Mouse (Mus musculus) v-Abl transformed pro-B cells (cell line): ENCODE measurements at regions not wholly inside any gene's neighbourhood (a gene's known extent, or its start where the extent isn't known, plus 50 kb on each side); places are given as distances from the start of the nearest gene placed in this dataset.
"Not testable (repeated sequence)": the region's sequence is repeated elsewhere in the genome, so short reads cannot be mapped to it uniquely, and the experiment has no call there.

Experiments used
- in situ Hi-C, 2 experiments: fragments of 400-800 bp; cut with MboI; formaldehyde crosslinking; loops; one replicate each; pipeline ENCODE4 v1.15.1; 2025; ENCODE audit not compliant: unreplicated experiment in 2 of 2

- in situ Hi-C loops = loop anchor here in 1 of 2 experiments (25.0 kb wide), 1 partner anchor 1445 kb away; no protein-coding TSS in a partner anchor
These were observed 59.5 kb upstream of the Zbtb18 start for GRCm38 (mm10) chr1:177382596-177383190.

GRCm38 (mm10) chr1:177382147-177382546 is 60.0 kb upstream of the Zbtb18 start:
- in situ Hi-C loops = loop anchor here in 1 of 2 experiments (25.0 kb wide), 1 partner anchor 1445 kb away; no protein-coding TSS in a partner anchor

GRCm38 (mm10) chr1:177378112-177378511 is 64.0 kb upstream of the Zbtb18 start:
- in situ Hi-C loops = loop anchor here in 1 of 2 experiments (25.0 kb wide), 1 partner anchor 1441 kb away; no protein-coding TSS in a partner anchor

- in situ Hi-C loops = no loop called here
These were observed 68.8 kb upstream of the Zbtb18 start for GRCm38 (mm10) chr1:177373226-177373825.

DNA sequence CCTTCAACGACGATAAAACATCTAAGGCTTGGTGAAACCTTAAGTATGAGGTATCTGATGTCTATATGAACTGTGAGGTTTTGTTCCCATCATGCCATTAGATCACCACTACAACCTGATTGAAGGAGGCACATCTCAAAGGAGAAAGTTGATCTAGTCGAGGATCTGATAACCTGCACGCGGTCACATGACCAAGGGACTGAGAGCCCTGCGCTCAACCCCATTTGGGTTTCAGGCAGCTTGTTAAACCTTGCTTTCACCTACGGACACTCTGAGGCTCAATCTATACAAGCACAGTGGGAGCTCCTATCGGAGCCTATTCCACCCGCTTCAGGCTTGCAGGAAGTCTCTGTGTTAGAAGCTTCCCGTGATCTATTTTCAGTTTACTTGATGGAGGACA is 70.1 kb upstream of the Zbtb18 start:
- in situ Hi-C loops = no loop called here

DNA sequence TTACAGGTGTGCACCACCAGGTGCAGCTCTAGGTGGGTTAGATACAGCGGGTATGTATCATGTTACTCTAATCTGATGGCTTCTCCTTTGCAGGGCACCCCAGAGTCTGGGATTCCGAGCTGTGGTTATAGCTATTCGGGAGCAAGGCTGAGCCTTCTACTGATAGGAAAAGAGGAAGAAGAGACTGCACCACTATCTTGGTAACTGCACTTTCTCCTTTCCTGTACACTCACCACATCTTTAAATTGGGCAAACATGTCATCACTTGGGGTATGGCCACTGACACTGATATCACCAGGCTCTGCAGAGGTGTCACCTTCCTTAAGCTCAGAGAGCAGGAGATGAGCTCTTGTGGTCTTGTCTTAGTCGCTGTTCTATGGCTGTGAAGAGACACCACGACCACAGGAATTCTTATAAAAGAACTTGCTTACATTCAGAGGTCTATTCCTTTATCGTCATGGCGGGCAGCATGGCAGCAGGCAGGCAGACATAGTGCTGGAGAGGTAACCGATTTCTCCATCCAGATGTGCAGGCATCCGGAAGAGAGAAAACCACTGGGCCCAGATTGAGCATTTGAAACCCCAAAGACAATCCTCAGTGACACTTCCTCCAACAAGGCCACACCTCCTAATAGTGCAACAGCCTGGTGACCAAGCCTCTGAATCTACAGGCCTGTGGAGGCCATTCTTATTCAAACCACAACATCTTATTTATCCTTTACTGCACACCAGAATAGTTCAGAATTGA is 74.1 kb upstream of the Zbtb18 start:
- in situ Hi-C loops = no loop called here

- in situ Hi-C loops = no loop called here
These were observed 75.2 kb upstream of the Zbtb18 start for GRCm38 (mm10) chr1:177366914-177367313.

DNA sequence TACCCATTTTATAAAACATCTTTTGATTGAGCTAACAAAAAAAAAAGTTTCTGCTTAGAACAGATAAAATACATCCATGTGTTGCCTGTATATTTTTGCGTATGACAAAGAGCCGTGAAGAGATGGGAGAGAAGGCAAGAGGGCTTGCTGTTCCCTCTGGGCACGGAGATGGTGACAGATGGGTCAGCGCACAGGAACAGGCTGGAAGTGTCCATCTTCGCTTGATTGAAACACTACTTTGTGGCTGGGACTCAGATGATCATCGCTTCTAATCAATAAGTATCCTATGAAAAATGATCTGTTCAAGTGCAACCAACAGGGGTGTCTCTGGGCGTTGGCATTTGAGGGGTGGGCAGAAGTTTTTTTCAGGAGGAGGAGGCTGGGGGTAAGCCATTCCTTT is 75.7 kb upstream of the Zbtb18 start:
- in situ Hi-C loops = no loop called here

DNA sequence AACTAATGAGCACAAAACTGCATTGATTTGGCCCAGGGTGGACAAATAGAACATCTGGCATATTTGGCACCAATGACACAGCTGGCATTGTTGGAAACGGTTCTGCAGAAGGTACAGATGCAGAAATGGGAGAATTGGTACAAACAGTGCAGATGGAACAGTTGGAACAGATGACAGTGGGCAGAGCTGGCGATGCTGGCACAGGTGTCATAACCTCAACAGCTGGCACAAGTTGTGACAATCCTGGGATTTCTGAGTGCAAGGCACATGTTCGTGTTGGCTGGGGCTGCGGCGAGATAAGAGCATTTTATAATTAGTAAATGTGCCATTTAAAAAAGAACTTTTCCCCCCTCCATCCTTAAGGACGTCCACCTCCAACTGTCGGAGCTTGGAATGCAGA is 77.8 kb upstream of the Zbtb18 start:
- in situ Hi-C loops = no loop called here

DNA sequence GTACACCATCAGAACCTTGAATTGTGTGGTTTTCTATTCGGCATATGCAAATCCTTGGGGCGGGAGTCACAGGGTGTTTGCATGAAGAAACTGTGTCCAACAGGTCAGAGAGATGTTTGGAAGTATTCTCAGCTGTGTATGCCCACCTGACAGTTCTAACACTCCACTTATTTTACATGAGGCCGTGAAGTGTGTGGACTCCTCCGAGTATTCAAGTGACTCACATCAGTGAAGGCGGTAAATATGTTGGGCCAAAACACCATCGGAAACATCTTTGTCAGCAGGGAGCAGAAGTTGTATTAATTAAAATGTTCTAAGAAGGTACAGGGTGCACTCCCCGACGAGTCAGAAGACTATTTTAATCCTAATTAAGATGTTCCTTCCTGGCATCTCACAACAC is 79.8 kb upstream of the Zbtb18 start:
- in situ Hi-C loops = no loop called here

GRCm38 (mm10) chr1:177348400-177349092 is 90.5 kb upstream of the Akt3 start:
- in situ Hi-C loops = no loop called here

DNA sequence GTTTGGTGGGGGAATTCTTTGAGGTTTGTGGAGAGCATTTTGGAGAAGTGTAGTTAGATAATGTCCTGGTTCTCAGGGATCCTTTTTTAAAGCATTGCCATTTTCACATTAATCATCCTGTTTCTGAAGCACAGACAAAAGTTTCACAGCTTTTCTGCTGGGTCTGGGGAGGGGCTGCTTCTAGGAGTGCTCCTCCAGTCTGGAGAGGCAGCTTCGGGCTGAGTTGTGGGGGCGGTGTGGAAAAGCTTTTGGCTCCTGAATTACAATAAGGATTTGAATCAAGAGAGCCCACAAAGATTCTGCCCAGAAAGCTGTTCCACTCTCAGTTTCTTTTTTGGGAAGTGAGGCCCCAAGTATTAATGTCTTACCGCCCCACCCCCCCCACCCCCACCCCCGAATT is 89.2 kb upstream of the Akt3 start:
- in situ Hi-C loops = no loop called here

- in situ Hi-C loops = no loop called here
These were observed 88.5 kb upstream of the Akt3 start for GRCm38 (mm10) chr1:177346540-177346939.

GRCm38 (mm10) chr1:177345540-177345939 is 87.5 kb upstream of the Akt3 start:
- in situ Hi-C loops = no loop called here

GRCm38 (mm10) chr1:177343949-177344348 is 85.9 kb upstream of the Akt3 start:
- in situ Hi-C loops = no loop called here

DNA sequence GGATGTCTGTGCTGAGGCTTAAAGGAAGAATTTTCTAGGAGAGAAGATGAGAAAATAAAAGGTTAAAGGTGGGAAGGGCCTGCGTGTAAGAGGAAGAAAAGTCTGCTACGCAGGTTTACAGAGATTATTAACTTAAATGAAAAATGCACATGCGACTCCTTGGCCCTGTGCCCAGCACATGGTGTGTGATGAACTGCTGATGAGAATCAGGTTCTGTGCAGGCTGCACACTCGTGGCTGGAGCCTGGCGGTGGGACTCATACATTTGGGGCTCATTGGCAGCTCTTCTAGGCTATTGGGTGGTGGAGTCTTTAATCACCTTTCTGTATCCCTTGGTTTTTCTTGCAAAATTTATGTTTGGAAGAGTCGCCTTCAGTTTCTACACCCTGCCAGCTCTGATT is 85.1 kb upstream of the Akt3 start:
- in situ Hi-C loops = no loop called here

GRCm38 (mm10) chr1:177340232-177340631 is 82.2 kb upstream of the Akt3 start:
- in situ Hi-C loops = no loop called here

DNA sequence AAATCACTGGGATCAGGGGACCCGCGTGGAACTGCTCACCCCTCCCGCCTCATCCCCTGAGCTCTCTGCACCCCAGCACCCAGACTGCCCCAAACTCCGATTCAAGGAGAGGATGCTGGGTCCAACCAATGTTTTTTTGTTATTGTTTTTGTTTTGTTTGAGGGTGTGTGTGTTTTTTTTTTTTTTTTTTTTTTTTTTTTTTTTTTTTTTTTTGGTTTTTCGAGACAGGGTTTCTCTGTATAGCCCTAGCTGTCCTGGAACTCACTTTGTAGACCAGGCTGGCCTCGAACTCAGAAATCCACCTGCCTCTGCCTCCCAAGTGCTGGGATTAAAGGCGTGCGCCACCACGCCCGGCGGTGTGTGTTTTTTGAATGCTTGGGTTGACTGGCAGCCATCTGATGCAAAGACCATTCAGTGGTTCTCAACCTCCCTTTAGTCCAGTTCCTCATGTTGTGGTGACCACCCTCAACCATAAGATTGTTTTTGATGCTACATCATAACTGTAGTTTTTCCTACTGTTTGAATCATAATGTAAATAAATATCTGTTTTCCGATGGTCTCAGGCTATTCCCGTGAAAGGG is 81.3 kb upstream of the Akt3 start:
- in situ Hi-C loops = not testable (repeated sequence)

- in situ Hi-C loops = no loop called here
These were observed 80.6 kb upstream of the Akt3 start for GRCm38 (mm10) chr1:177338466-177339206.

DNA sequence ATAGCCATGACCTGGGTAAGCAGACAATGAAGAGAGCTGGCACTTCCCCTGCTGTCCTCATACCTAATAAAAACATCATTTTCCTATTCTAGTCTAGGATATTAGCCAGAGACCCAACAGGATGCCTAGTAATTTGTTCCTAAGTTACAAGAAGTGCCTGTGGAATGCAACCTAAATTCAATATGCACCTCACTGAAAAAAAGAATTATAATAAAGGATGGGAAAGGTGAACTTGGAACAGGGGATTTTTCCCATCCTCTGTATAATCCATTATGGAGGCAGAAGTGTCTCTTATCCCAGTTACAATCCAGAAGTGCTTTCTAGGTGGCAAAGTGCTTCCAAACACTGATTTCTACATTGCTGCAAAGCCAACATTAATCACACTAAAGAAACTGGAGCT is 79.8 kb upstream of the Akt3 start:
- in situ Hi-C loops = no loop called here
